Mouse (Mus musculus): ENCODE results near the gene Rfpl4b. TPM values are rescaled to one million over a fixed set of nuclear protein-coding genes. Genes with fewer than 3 reads are reported as not detected.
A peak's percentile ranks its signal among the peaks of the same experiment; 100 is the strongest.
"Not testable (repeated sequence)": the region's sequence is repeated elsewhere in the genome, so short reads cannot be mapped to it uniquely, and the experiment has no call there.

Rfpl4b gene
- polyA plus RNA-seq (2011; ENCODE audit: insufficient read length, low read depth, missing spikeins) = not detected in 2 replicates

DNA sequence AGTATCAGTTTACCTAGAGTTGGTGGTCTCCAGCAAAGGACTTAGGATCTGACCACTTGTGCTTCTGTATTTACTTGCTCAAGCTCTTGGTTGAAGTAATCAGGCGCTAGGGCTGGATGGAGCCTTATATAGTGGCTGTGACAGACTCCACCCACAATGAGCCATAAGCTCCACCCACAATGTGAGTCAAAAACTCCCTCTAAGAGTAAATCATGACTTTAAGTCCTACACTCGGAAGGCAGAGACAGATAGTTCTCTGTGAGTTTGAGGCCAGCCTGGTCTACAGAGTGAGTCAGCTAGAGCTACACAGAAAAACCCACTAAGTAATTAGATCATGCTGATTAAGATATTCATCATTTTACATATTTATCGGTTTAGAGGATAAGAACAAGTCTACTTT is at the start of gene Rfpl4b:
Gene Rfpl4b (minus strand): TSS at position 101 of the 400 bp plus-strand sequence.
- TF ChIP-seq CTCF (IDR thresholded peaks at IDR 0.05; ENCODE audit: borderline replicate concordance, insufficient read depth, low read length) (no peak), POLR2A (IDR thresholded peaks at IDR 0.05; ENCODE audit: low read depth, low read length) (no peak)

GRCm38 (mm10) chr10:38855186-38855585 is 33.6 kb upstream of the Rfpl4b start:
- peak overlapping the region; percentile 19; the same call in 1 of the 2 replicates for H3K27ac ChIP-seq (ENCODE audit: insufficient read depth, low read length)
- H3K4me3 ChIP-seq (ENCODE audit: insufficient read depth, low read length) = no peak overlapping the region

More for the DNA sequence above, at the start of gene Rfpl4b:
- H3K27ac ChIP-seq (ENCODE audit: insufficient read depth, low read length) = no peak within 1 kb of the TSS
- H3K4me1 ChIP-seq (ENCODE audit: control insufficient read depth, insufficient read depth, low read length) = no peaks in the 10 kb centered on the region
- no peak within 1 kb of the TSS for H3K4me3 ChIP-seq (ENCODE audit: insufficient read depth, low read length)

DNA sequence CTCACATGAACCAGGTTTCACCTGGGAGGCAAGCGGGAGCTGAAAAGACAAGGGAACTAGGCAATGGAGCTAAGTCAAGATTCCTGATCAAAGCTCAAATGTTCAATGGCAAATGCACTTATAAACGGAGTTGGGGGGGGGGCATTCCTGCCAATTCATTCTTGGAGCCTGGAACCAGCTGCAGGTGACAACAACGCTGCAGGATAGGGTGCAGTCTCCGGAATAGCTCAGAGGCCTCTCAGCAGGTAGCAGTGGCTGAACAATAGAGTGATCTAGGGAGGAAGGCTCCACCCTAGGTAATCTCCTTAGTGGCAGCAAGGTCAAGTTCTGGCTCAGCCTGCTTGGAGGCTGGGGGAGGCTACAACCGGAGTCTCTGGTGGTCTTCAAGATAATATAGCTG is 28.4 kb upstream of the Rfpl4b start:
- H3K4me1 ChIP-seq (ENCODE audit: control insufficient read depth, insufficient read depth, low read length); H3K4me3 ChIP-seq (ENCODE audit: insufficient read depth, low read length); H3K27ac ChIP-seq (ENCODE audit: insufficient read depth, low read length): not testable (repeated sequence)

More at GRCm38 (mm10) chr10:38855186-38855585, 33.6 kb upstream of the Rfpl4b start:
- no peak for TF ChIP-seq POLR2A (IDR thresholded peaks at IDR 0.05; ENCODE audit: low read depth, low read length)
- no peak for TF ChIP-seq CTCF (IDR thresholded peaks at IDR 0.05; ENCODE audit: borderline replicate concordance, insufficient read depth, low read length)
- no peaks in the 10 kb centered on the region for H3K4me1 ChIP-seq (ENCODE audit: control insufficient read depth, insufficient read depth, low read length)

GRCm38 (mm10) chr10:38848884-38849499 is 27.4 kb upstream of the Rfpl4b start:
- Histone ChIP-seq H3K4me3 (ENCODE audit: insufficient read depth, low read length) (no peak overlapping the region), H3K4me1 (ENCODE audit: control insufficient read depth, insufficient read depth, low read length) (no peaks in the 10 kb centered on the region), H3K27ac (ENCODE audit: insufficient read depth, low read length) (no peak overlapping the region)
- TF ChIP-seq CTCF (IDR thresholded peaks at IDR 0.05; ENCODE audit: borderline replicate concordance, insufficient read depth, low read length) (peak; percentile 81), POLR2A (IDR thresholded peaks at IDR 0.05; ENCODE audit: low read depth, low read length) (no peak)

- Histone ChIP-seq H3K4me1 (ENCODE audit: control insufficient read depth, insufficient read depth, low read length) (no peaks in the 10 kb centered on the region), H3K27ac (ENCODE audit: insufficient read depth, low read length) (no peak overlapping the region), H3K4me3 (ENCODE audit: insufficient read depth, low read length) (no peak overlapping the region)
- no peak for TF ChIP-seq POLR2A (IDR thresholded peaks at IDR 0.05; ENCODE audit: low read depth, low read length)
- TF ChIP-seq CTCF (IDR thresholded peaks at IDR 0.05; ENCODE audit: borderline replicate concordance, insufficient read depth, low read length) = no peak
Observed at GRCm38 (mm10) chr10:38848231-38848630, 26.7 kb upstream of the Rfpl4b start.

DNA sequence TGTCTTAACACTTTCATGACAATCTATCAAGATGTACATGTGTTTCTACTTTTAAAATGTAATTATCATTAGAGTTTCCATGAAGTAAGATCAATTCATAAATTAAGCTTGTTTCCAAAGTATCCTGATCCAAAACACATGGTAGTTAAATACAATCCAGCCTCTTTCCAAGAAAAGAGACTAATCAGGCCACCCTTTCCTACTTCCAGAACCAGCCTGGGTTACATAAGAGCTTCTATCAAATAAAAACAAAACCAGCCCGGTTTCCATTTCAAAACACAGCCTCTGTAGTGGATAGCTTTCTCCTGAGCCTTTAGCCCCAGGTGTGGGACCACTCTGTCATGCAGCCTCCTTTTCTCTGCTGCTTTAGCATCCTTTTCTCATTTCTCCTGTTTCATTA is 2.2 kb upstream of the Rfpl4b start:
- H3K27ac ChIP-seq (ENCODE audit: insufficient read depth, low read length) = no peak overlapping the region
- H3K4me1 ChIP-seq (ENCODE audit: control insufficient read depth, insufficient read depth, low read length) = no peaks in the 10 kb centered on the region
- TF ChIP-seq CTCF (IDR thresholded peaks at IDR 0.05; ENCODE audit: borderline replicate concordance, insufficient read depth, low read length) (no peak), POLR2A (IDR thresholded peaks at IDR 0.05; ENCODE audit: low read depth, low read length) (no peak)
- no peak overlapping the region for H3K4me3 ChIP-seq (ENCODE audit: insufficient read depth, low read length)

DNA sequence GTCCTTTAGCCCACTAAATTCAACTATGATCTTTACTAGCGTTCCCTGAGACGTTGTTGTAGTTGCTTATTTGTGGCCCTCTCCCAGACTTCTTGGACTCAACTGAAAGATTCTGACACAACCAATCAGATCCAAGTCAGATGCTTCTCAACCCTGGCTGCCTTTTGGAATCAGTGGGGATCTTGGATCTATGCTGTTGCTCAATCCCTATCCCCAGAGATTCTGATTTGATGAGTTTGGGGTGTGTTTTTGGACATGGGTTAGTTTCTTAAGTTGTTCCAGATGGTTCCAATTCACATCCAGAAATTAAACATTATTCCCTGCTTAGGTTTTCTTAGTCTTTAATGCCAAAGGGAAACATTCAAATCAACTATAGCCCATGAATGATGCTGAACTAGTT is 15.5 kb downstream of the Rfpl4b start:
- Histone ChIP-seq H3K27ac (ENCODE audit: insufficient read depth, low read length) (no peak overlapping the region), H3K4me3 (ENCODE audit: insufficient read depth, low read length) (no peak overlapping the region), H3K4me1 (ENCODE audit: control insufficient read depth, insufficient read depth, low read length) (no peaks in the 10 kb centered on the region)
- no peak for TF ChIP-seq POLR2A (IDR thresholded peaks at IDR 0.05; ENCODE audit: low read depth, low read length)
- TF ChIP-seq CTCF (IDR thresholded peaks at IDR 0.05; ENCODE audit: borderline replicate concordance, insufficient read depth, low read length) = no peak

GRCm38 (mm10) chr10:38804047-38804446 is 17.5 kb downstream of the Rfpl4b start:
- Histone ChIP-seq H3K27ac (ENCODE audit: insufficient read depth, low read length) (no peak overlapping the region), H3K4me1 (ENCODE audit: control insufficient read depth, insufficient read depth, low read length) (no peaks in the 10 kb centered on the region), H3K4me3 (ENCODE audit: insufficient read depth, low read length) (no peak overlapping the region)
- no peak for TF ChIP-seq CTCF (IDR thresholded peaks at IDR 0.05; ENCODE audit: borderline replicate concordance, insufficient read depth, low read length)
- no peak for TF ChIP-seq POLR2A (IDR thresholded peaks at IDR 0.05; ENCODE audit: low read depth, low read length)

GRCm38 (mm10) chr10:38803304-38803703 is 18.3 kb downstream of the Rfpl4b start:
- Histone ChIP-seq H3K4me3 (ENCODE audit: insufficient read depth, low read length) (no peak overlapping the region), H3K27ac (ENCODE audit: insufficient read depth, low read length) (no peak overlapping the region), H3K4me1 (ENCODE audit: control insufficient read depth, insufficient read depth, low read length) (no peaks in the 10 kb centered on the region)
- no peak for TF ChIP-seq CTCF (IDR thresholded peaks at IDR 0.05; ENCODE audit: borderline replicate concordance, insufficient read depth, low read length)
- TF ChIP-seq POLR2A (IDR thresholded peaks at IDR 0.05; ENCODE audit: low read depth, low read length) = no peak

- no peak overlapping the region for H3K27ac ChIP-seq (ENCODE audit: insufficient read depth, low read length)
- no peaks in the 10 kb centered on the region for H3K4me1 ChIP-seq (ENCODE audit: control insufficient read depth, insufficient read depth, low read length)
- no peak overlapping the region for H3K4me3 ChIP-seq (ENCODE audit: insufficient read depth, low read length)
- TF ChIP-seq POLR2A (IDR thresholded peaks at IDR 0.05; ENCODE audit: low read depth, low read length) (no peak), CTCF (IDR thresholded peaks at IDR 0.05; ENCODE audit: borderline replicate concordance, insufficient read depth, low read length) (no peak)
Observed at GRCm38 (mm10) chr10:38788612-38789011, 33.0 kb downstream of the Rfpl4b start.

Other genes starting within 250 kb of the Rfpl4b start
- gene Lama4, start 143.7 kb upstream of the Rfpl4b start, polyA plus RNA-seq (2011; ENCODE audit: insufficient read length, low read depth, missing spikeins) = 88.0 and 177 TPM in 2 replicates